Mouse (Mus musculus) midbrain, embryonic 14.5 days (tissue): ENCODE measurements around the gene Hectd1. TPM values are rescaled to one million over a fixed set of nuclear protein-coding genes. Genes with fewer than 3 reads are reported as not detected.

ENCODE experiments used
- ATAC-seq: fragments of 200-750 bp; cut with Nextera tagmentation; 2 replicates; pipeline ENCODE4 v1.8.0; 2017; ENCODE audit warnings: moderate number of reproducible peaks, moderate library complexity; ENCODE audit not compliant: low FRiP score, low TSS enrichment
- DNase-seq: peaks from one replicate; pipeline ENCODE4 v3.0.0-alpha.2; 2015
- H3K27ac ChIP-seq: fragments of 300-500 bp; sonication (generic); replicated peaks from 2 replicates; pipeline ENCODE4 v1.5.1; 2014; ENCODE audit warnings: mild to moderate bottlenecking, low read depth, low read length, moderate library complexity
- H3K27me3 ChIP-seq: fragments of 300-500 bp; sonication (generic); 2 replicates; pipeline ENCODE4 v1.6.1; 2014; ENCODE audit warnings: low read length, control low read depth, mixed read lengths; ENCODE audit not compliant: control insufficient read depth, insufficient read depth
- H3K36me3 ChIP-seq: fragments of 300-500 bp; sonication (generic); 2 replicates; pipeline ENCODE4 v1.6.1; 2014; ENCODE audit warnings: low read length, control low read depth; ENCODE audit not compliant: control insufficient read depth, insufficient read depth
- H3K4me1 ChIP-seq: fragments of 300-500 bp; sonication (generic); 2 replicates; pipeline ENCODE4 v1.6.1; 2014; ENCODE audit warnings: mild to moderate bottlenecking, antibody characterized with exemption, low read length, control low read depth; ENCODE audit not compliant: control insufficient read depth, insufficient read depth
- H3K4me2 ChIP-seq: fragments of 300-500 bp; sonication (generic); 2 replicates; pipeline ENCODE4 v1.6.1; 2014; ENCODE audit warnings: mild to moderate bottlenecking, low read length, moderate library complexity
- H3K4me3 ChIP-seq: fragments of 300-500 bp; sonication (generic); replicated peaks from 2 replicates; pipeline ENCODE4 v1.5.1; 2014; ENCODE audit warnings: low read depth, low read length
- H3K9ac ChIP-seq: fragments of 300-500 bp; sonication (generic); replicated peaks from 2 replicates; pipeline ENCODE4 v1.6.1; 2014; ENCODE audit warnings: mild to moderate bottlenecking, low read length, moderate library complexity
- H3K9me3 ChIP-seq: fragments of 300-500 bp; sonication (generic); 2 replicates; pipeline ENCODE4 v1.6.1; 2016; ENCODE audit warnings: low read length, control low read depth, mixed read lengths; ENCODE audit not compliant: control insufficient read depth
- WGBS: fragments of 180-500 bp; shearing (Covaris S2); extraction: QIAGEN DNeasy Blood & Tissue Kit; methylation state at CpG from one replicate; pipeline ENCODE4 v1.1.7; 2014; 5-methylcytosine and 5-hydroxymethylcytosine counted together
- polyA plus RNA-seq: library from polyadenylated mRNA; unstranded; fragments of >200 nt; fragmentation: Nextera tagmentation; extraction: Ambion mirVana; gene quantifications from 2 replicates; pipeline ENCODE4 v1.2.1, GENCODE M21; 2014

Gene Hectd1
- polyA plus RNA-seq, 1 experiment from 2014 or later = 47.5 TPM

- no peak overlapping the region for H3K9ac ChIP-seq
- H3K4me2 ChIP-seq = no peak overlapping the region
- no peaks in the 10 kb centered on the region for H3K27me3 ChIP-seq
- no peak overlapping the region for H3K4me3 ChIP-seq
- no peaks in the 10 kb centered on the region for H3K9me3 ChIP-seq
- H3K4me1 ChIP-seq = peaks cover 15% of the 10 kb centered on the region
- no peak for ATAC-seq
- H3K36me3 ChIP-seq = no peaks in the 10 kb centered on the region
- WGBS = 96% methylated on average over 14 of the region's 14 CpGs
- no peak for DNase-seq
- H3K27ac ChIP-seq = no peak overlapping the region
These were observed 34.0 kb upstream of the Hectd1 start for GRCm38 (mm10) chr12:51863116-51864002.

DNA sequence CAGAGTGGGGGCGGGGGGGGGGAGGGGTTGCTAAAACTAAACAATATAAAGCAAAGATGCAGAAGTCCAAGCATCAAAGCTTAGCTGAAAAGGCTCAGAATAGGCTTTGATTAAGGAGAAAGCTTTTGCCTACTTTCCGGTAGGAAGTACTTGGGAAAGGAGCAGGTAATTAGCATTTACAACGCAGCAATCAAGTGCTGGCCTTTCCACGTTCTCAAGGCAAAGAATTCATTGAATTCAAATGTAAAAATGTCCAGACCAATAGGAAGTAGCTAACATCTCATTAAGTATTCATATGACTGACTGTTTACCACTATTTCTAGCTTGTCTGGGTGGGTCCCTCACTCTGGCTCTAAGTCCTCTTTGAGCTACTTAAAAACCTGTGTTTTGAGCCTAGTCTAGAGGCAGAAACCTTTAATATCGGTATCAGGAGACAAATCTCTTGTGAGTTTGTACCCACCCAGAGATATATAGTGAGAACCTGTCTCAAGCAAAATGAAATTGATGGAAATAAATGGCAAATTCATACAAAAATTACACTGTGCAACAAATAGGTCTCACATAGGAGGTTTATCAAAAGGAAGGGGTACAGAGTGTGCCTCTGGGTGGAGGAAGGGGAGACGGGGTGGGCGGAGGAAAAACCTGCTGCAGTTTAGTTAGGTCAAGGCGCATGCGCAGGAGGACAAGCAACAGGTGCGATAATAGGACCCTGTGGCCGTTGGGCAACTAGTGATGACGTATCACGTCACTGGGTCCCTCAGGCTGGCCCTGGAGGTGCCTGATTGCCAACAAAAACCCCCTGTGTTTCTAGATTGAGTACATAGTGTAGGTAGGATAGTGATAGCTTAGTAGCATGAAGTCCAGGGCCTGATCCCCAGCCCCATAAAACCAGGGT is 29.0 kb upstream of the Hectd1 start:
- Histone ChIP-seq H3K4me2 (no peak overlapping the region), H3K27ac (no peak overlapping the region), H3K4me3 (no peak overlapping the region), H3K27me3 (no peaks in the 10 kb centered on the region), H3K9me3 (no peaks in the 10 kb centered on the region), H3K4me1 (no peaks in the 10 kb centered on the region), H3K9ac (no peak overlapping the region), H3K36me3 (no peaks in the 10 kb centered on the region)
- no peak for DNase-seq
- WGBS = 76% methylated on average over 13 of the region's 13 CpGs
- no peak for ATAC-seq

- no peak for DNase-seq
- ATAC-seq = no peak
- no peak overlapping the region for H3K27ac ChIP-seq
- no peak overlapping the region for H3K9ac ChIP-seq
- no peaks in the 10 kb centered on the region for H3K9me3 ChIP-seq
- no peak overlapping the region for H3K4me3 ChIP-seq
- no peaks in the 10 kb centered on the region for H3K36me3 ChIP-seq
- 91% methylated on average over 8 of the region's 8 CpGs for WGBS
- no peak overlapping the region for H3K4me2 ChIP-seq
- H3K27me3 ChIP-seq = no peaks in the 10 kb centered on the region
- H3K4me1 ChIP-seq = no peaks in the 10 kb centered on the region
These were observed 27.5 kb upstream of the Hectd1 start for GRCm38 (mm10) chr12:51856768-51857295.

GRCm38 (mm10) chr12:51855872-51856271 is 26.5 kb upstream of the Hectd1 start:
- H3K36me3 ChIP-seq = no peaks in the 10 kb centered on the region
- H3K27ac ChIP-seq = no peak overlapping the region
- no peaks in the 10 kb centered on the region for H3K4me1 ChIP-seq
- no peaks in the 10 kb centered on the region for H3K27me3 ChIP-seq
- H3K9me3 ChIP-seq = no peaks in the 10 kb centered on the region
- no peak overlapping the region for H3K9ac ChIP-seq
- H3K4me2 ChIP-seq = no peak overlapping the region
- no peak overlapping the region for H3K4me3 ChIP-seq
- DNase-seq (no peak), ATAC-seq (no peak)
- 97% methylated on average over 2 of the region's 2 CpGs for WGBS

GRCm38 (mm10) chr12:51855453-51855852 is 26.1 kb upstream of the Hectd1 start:
- 66% methylated on average over 7 of the region's 7 CpGs for WGBS

DNA sequence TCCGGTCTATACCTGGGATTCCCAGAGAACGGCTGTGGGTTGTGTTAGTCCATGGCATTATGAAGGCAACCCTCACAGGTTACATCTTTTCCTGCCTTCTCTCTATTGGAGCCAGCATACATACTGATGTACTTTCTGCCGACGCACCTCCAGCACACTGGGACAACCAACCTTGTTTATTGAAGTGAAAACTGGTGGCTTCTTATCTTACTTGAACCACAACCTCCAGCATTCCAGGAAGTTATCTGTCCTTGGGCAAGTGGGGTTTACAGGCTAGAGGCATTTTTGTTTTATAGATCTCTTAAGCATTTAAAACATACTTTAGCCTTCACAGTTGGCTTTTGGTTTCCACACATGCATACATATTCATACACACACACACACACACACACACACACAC is 22.3 kb upstream of the Hectd1 start:
- WGBS = 94% methylated on average over 4 of the region's 4 CpGs
- Histone ChIP-seq H3K9ac (no peak overlapping the region), H3K4me1 (no peaks in the 10 kb centered on the region), H3K27ac (no peak overlapping the region), H3K9me3 (no peaks in the 10 kb centered on the region), H3K36me3 (no peaks in the 10 kb centered on the region), H3K4me3 (no peak overlapping the region), H3K27me3 (no peaks in the 10 kb centered on the region), H3K4me2 (no peak overlapping the region)
- ATAC-seq = no peak
- no peak for DNase-seq

More at GRCm38 (mm10) chr12:51855453-51855852, 26.1 kb upstream of the Hectd1 start:
- Histone ChIP-seq H3K4me1 (no peaks in the 10 kb centered on the region), H3K27me3 (no peaks in the 10 kb centered on the region), H3K4me3 (no peak overlapping the region), H3K4me2 (no peak overlapping the region), H3K9ac (no peak overlapping the region), H3K27ac (no peak overlapping the region), H3K9me3 (no peaks in the 10 kb centered on the region), H3K36me3 (no peaks in the 10 kb centered on the region)
- ATAC-seq (no peak), DNase-seq (no peak)

- DNase-seq = no peak
- Histone ChIP-seq H3K27ac (no peak overlapping the region), H3K27me3 (no peaks in the 10 kb centered on the region), H3K9ac (no peak overlapping the region), H3K4me1 (no peaks in the 10 kb centered on the region), H3K4me2 (no peak overlapping the region), H3K4me3 (no peak overlapping the region), H3K9me3 (no peaks in the 10 kb centered on the region), H3K36me3 (no peaks in the 10 kb centered on the region)
- no peak for ATAC-seq
- 86% methylated on average over 3 of the region's 3 CpGs for WGBS
These were observed 21.8 kb upstream of the Hectd1 start for GRCm38 (mm10) chr12:51851155-51851554.

DNA sequence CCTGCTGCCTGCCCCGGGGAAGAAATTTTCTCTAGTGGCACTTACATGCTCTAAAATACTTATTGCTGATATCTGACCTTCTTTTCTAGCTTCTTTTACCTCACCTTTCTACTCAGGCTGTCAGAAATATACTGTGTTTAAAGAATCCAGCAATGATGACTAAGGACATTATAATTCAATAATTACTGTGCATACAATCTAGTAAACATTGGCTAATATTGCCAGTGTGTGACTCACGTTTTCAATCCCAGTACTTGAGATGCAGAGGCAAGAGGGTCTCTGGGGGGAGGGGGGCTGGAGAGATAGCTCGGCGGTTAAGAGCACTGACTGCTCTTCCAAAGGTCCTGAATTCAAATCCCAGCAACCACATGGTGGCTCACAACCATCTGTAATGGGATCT is 21.0 kb upstream of the Hectd1 start:
- no peak for DNase-seq
- Histone ChIP-seq H3K27ac (no peak overlapping the region), H3K9me3 (no peaks in the 10 kb centered on the region), H3K4me2 (no peak overlapping the region), H3K36me3 (no peaks in the 10 kb centered on the region), H3K27me3 (no peaks in the 10 kb centered on the region), H3K4me1 (no peaks in the 10 kb centered on the region), H3K9ac (no peak overlapping the region), H3K4me3 (no peak overlapping the region)
- ATAC-seq = no peak
- WGBS = 94% methylated on average over 4 of the region's 4 CpGs
